Mouse (Mus musculus) common myeloid progenitor, adult 5-6 weeks (primary cell): ENCODE measurements around the gene Faf1. TPM values are rescaled to one million over a fixed set of nuclear protein-coding genes. Genes with fewer than 3 reads are reported as not detected.
A peak's percentile ranks its signal among the peaks of the same experiment; 100 is the strongest.

Source experiments
- ATAC-seq: replicated peaks from 2 replicates; pipeline ENCODE4 v1.8.0; 2016; ENCODE audit warnings: low read depth, mild to moderate bottlenecking, moderate TSS enrichment, inconsistent platforms; ENCODE audit not compliant: poor library complexity, severe bottlenecking
- total RNA-seq: library from RNA; stranded (forward); fragments of 200-1000, 187-1606 nt; gene quantifications from 2 replicates; pipeline ENCODE4 v1.2.3, GENCODE M21; 2017

Gene Faf1
- total RNA-seq, 1 experiment from 2014 or later = 59.8 TPM

DNA sequence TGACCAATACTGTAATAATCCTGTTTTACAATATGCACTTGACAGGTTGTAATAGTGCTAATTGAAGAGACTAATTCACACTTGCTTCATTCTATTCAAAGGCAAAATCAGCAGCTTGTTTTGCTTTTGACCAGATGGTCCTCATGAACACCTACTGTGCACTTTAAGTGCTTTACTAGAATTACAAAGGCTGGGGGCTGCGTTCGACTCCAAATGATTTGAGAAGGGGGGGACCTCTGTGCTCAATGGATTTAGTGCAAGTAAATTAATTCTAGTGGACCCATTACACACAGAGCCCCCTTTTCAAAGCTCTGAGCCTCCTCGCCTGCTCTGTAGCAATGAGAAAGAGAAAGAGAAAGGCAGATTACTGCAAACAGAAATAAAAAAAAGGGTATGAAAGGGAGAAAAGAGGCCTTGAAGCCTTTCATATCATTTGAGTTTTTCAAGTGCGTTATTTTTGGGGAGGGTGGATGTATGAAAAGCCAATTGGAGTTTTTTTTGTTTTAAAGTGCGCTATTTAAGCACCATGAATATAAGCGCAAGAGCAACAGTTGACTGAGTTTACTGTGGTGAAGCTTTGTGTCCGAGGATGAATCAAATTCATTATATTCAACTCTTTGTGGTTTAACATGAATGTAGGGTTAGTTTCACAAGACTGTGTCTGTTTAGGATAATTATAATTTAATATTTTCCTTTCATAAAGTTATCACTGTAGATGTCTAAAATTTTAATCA, 86.5 kb downstream of the Faf1 start:
- ATAC-seq = no peak

DNA sequence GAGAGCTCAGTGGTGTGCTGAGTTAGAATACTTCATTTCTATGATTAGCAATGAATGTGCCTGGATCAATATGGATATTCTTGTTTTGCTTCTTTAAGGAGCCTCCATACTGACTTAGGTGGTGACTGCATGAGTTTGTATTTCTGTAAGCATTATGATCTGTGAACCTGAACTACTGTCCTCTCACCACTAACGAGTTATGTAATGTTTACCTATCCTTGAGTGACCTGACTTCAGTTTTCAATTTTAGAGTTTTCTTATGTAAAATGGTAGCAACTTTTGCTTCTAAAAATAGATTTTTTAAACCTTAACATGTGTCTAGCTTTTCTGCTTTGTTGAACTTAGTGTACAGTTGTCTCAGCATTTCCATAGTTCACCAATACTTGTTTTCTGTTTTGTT, 92.7 kb downstream of the Faf1 start:
- ATAC-seq = no peak

GRCm38 (mm10) chr4:109782577-109783114, 106.3 kb downstream of the Faf1 start:
- ATAC-seq = no peak

GRCm38 (mm10) chr4:109789347-109790001, 113.1 kb downstream of the Faf1 start:
- no peak for ATAC-seq

GRCm38 (mm10) chr4:109792331-109792730, 115.9 kb downstream of the Faf1 start:
- ATAC-seq = no peak

DNA sequence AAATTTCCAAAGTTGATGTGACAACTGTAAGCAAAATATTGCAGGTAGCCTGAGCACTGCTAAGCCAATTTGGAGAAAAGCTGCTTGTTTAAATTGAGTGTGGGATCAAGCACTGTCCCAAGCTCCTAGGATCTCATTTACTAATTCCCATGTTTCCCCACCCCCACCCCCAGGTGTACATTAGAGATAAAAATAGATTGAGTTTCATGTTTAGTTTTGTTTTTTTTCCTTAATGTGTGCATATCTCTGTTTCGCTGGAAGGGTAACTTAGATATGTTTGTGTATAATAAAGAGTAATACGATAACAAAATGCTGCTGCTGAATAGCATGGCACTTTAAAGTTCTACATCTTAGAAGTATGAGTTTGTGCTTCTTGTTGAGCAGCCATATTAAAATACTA, 116.7 kb downstream of the Faf1 start:
- no peak for ATAC-seq

- ATAC-seq = no peak
These were observed 121.3 kb downstream of the Faf1 start for GRCm38 (mm10) chr4:109797511-109798182.

- ATAC-seq = no peak
These were observed 130.0 kb downstream of the Faf1 start for GRCm38 (mm10) chr4:109806408-109806807.

- ATAC-seq = no peak
These were observed 138.8 kb downstream of the Faf1 start for GRCm38 (mm10) chr4:109815161-109815560.

GRCm38 (mm10) chr4:109815592-109815991, 139.2 kb downstream of the Faf1 start:
- ATAC-seq = no peak

DNA sequence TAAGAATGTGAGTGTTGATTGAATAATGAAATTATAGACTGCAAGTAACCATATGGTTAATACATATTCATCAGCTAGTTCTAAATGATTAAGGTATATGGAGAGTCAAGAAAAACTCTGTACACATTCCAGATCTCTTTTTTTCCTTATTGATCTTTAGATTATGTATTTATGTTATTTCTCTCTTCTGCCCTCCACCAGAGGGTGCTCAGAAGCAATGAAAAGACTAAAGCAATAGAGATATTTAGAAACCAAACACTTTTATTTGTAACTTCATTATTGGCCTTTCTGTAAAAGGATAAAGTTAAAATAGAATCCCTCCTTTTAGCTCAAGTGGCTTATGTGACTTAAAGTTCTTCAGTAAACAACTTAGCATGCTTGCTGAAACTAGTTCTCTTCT, 143.1 kb downstream of the Faf1 start:
- ATAC-seq = no peak

DNA sequence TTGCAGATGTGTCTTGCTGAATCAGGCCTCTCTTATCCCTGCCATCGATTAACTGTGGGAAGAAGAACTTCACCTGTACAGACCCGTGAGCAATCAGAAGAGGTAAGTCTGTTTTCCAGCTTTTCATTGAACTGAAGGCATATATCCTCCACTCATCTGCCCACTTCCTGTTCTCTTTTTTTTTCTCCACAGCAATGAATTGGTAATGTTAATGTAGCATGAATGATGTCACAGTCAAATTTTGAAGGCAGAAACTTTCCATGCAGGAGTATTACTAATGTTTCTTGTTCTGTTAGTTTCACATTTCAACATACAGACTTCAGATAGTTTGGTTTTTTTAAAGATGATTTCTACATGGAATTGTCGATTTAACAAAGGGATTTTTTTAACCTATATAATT, 153.4 kb downstream of the Faf1 start:
- no peak for ATAC-seq

- ATAC-seq = peak; percentile 95
These were observed 181.5 kb downstream of the Faf1 start for GRCm38 (mm10) chr4:109857851-109858250.

- ATAC-seq = no peak
These were observed 182.4 kb downstream of the Faf1 start for GRCm38 (mm10) chr4:109858571-109859392.

DNA sequence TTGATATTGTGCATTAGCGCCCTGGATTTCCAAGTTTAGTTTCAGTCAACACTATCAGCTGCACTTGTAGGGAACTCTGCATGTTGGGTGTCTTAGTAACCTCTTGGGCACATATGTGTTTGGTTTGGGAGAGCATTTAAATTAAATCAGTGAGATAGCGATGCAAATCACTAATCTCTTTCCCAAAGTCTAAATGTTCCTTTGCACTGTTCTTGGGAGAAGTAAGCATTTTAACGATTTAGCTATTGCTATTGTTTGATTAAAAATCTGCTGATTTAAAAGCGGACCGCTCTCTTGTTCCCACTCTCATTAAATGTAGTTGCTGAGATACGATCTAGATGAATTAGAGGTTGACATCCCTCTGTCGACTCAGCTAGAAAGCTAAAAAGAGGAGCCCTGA, 183.0 kb downstream of the Faf1 start:
- no peak for ATAC-seq

DNA sequence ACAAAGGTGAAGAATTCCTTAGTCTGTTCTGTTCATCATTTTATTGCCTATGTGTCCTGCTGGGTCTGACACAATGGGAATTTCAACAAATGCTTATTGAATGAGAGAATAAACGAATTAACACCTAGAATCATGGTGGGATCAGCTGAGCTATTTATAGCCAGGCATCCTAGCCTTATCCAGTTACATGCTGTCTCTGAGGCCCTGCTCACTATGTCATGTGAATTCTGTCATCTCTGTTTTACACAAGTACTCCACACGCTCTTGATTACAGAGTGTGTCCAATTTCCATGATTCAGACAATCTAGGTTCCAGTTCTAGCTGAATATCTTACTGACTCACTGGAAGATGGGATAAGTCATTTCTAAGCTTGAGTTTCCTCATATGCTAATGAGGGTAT, 183.9 kb downstream of the Faf1 start:
- ATAC-seq = no peak

DNA sequence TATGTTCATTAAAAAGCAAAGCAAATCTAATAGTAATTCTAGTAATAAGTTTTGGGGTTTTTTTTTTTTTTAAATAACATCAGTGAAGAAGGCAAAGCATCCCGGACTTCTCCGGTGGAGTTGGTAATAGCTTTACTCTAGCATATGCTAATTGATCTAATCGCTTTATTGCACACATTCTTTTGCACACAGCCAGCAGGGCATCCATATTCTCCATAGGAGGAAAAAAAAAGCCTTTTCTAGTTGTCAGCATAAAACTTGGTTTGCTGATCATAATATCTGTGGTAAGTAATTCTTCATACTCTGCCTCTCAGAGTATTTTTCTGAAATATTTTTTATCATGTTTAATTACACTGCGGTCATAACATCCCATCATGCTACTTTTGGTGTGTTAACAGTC, 185.9 kb downstream of the Faf1 start:
- ATAC-seq = no peak

- no peak for ATAC-seq
These were observed 186.6 kb downstream of the Faf1 start for GRCm38 (mm10) chr4:109863021-109863420.

DNA sequence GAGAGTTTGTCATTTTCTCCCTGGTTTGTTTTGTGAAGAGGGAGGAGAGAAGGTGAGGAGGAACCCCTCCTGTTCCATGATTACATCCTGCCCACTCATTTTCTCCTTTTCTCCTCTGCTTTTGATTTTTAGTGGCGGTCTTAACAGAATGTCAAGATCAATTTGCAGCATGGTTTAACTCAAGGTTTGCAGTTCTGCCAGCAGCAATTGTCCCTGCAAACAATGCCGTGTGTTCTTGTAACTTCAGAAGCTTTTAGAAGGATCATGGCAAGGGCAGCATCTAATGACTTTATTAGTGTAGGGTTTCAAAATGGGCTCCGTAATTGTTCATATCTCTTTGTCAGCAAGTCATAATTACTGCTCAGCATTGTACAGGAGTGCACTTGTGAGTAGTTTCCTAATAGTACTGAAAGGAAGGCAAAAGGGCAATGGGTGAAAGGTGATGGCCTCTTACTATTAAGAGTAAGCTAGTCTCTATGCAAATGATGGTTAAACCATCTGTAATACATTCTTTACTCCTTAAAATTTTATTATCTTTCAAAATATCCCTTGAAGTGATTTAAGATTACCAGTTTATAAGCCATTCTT, 192.6 kb downstream of the Faf1 start:
- ATAC-seq = no peak

GRCm38 (mm10) chr4:109884333-109884732, 207.9 kb downstream of the Faf1 start:
- no peak for ATAC-seq
